Mouse (Mus musculus): ENCODE data around the gene Ppm1e. TPM values are rescaled to one million over a fixed set of nuclear protein-coding genes. Genes with fewer than 3 reads are reported as not detected.

Ppm1e gene
- polyA plus RNA-seq, 1 experiment from 2014 or later: 2.6 TPM

DNA sequence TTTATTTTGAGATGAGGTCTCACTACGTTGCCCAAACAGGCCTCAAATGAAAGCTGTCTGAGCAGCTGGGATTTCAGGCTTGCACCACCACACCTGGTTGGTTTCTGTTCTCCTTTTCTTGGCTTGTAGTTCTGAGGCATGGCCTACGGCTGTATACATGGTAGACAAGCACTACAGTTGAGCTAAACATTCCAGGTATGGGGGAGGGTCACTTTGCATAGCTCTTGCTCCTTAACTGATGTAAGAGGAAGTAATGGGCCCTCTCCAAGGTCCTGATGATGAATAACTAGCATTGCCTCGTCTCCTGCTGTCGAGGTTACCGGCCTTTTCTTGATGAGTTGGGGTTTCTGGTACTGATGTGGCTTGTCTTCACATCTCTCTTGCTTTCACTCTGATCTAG is 104.7 kb downstream of the Ppm1e start:
- ATAC-seq (ENCODE audit: insufficient number of reproducible peaks, low FRiP score, low TSS enrichment, low read depth) (no peak), DNase-seq (ENCODE audit: low spot score) (no peak)
- 60% methylated on average over 5 of the region's 5 CpGs for WGBS
- no peaks in the 10 kb centered on the region for H3K27me3 ChIP-seq (ENCODE audit: control insufficient read depth, insufficient read depth, low read length)
- no peaks in the 10 kb centered on the region for H3K9me3 ChIP-seq (ENCODE audit: control insufficient read depth, low read length)
- no peak overlapping the region for H3K27ac ChIP-seq (replicated peaks; ENCODE audit: low read depth, low read length)
- H3K9ac ChIP-seq (ENCODE audit: low read length): no peak overlapping the region
- H3K4me2 ChIP-seq (ENCODE audit: low read depth, severe bottlenecking): no peak overlapping the region
- no peaks in the 10 kb centered on the region for H3K36me3 ChIP-seq (ENCODE audit: control insufficient read depth, insufficient read depth, low read length)
- no peak overlapping the region for H3K4me3 ChIP-seq (ENCODE audit: low read depth, low read length)
- H3K4me1 ChIP-seq (ENCODE audit: control insufficient read depth, insufficient read depth, low read length): no peaks in the 10 kb centered on the region

DNA sequence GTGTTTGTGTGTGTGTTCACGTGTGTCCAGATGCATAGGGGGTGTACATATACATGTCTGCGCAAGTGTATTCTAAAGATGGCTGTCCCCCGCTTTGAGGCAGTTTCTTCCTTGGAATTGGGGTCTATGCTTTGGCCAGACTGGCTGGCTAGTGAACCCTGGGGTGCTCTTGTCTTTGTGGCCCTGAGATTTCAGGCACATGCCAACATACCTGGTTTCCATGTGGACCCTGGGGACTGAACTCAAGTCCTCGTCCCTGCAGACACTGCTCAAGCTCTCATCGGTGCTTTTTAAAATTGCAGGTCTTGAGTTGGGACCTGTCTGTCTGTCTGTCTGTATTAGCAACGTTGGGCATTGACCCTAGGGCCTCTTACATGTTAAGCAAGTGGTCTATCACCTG is 105.5 kb downstream of the Ppm1e start:
- DNase-seq (ENCODE audit: low spot score): no peak
- 89% methylated on average over 6 of the region's 6 CpGs for WGBS
- no peak overlapping the region for H3K9ac ChIP-seq (ENCODE audit: low read length)

DNA sequence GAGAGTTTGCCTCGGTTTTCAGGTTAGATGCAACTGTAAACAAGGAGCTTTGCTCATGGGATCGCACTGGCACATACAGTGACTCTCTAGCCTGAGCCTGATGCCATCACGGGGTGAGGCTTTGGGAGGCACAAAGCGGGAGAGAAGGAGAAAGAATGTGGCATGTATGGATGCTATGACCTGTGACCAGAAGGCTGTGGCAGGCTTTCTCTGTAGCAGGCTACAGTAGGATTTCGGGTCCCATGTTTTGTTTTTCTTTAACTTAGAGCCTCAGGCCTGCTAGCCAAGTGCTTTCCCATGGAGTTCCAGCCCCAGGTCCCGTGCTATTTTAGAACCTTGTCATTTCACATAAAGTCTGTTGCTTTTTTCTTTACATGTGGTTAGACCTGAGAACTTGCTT is 108.7 kb downstream of the Ppm1e start:
- Histone ChIP-seq H3K9me3 (ENCODE audit: control insufficient read depth, low read length) (no peaks in the 10 kb centered on the region), H3K4me1 (ENCODE audit: control insufficient read depth, insufficient read depth, low read length) (peaks cover 10% of the 10 kb centered on the region), H3K4me3 (ENCODE audit: low read depth, low read length) (no peak overlapping the region), H3K27me3 (ENCODE audit: control insufficient read depth, insufficient read depth, low read length) (no peaks in the 10 kb centered on the region), H3K36me3 (ENCODE audit: control insufficient read depth, insufficient read depth, low read length) (no peaks in the 10 kb centered on the region), H3K9ac (ENCODE audit: low read length) (no peak overlapping the region), H3K27ac (replicated peaks; ENCODE audit: low read depth, low read length) (no peak overlapping the region), H3K4me2 (ENCODE audit: low read depth, severe bottlenecking) (no peak overlapping the region)
- WGBS: 85% methylated on average over 6 of the region's 6 CpGs
- ATAC-seq (ENCODE audit: insufficient number of reproducible peaks, low FRiP score, low TSS enrichment, low read depth): no peak
- DNase-seq (ENCODE audit: low spot score): no peak

More for the DNA sequence above, 105.5 kb downstream of the Ppm1e start:
- H3K27ac ChIP-seq (replicated peaks; ENCODE audit: low read depth, low read length): no peak overlapping the region
- no peaks in the 10 kb centered on the region for H3K36me3 ChIP-seq (ENCODE audit: control insufficient read depth, insufficient read depth, low read length)
- no peak overlapping the region for H3K4me3 ChIP-seq (ENCODE audit: low read depth, low read length)
- H3K27me3 ChIP-seq (ENCODE audit: control insufficient read depth, insufficient read depth, low read length): no peaks in the 10 kb centered on the region
- no peak overlapping the region for H3K4me2 ChIP-seq (ENCODE audit: low read depth, severe bottlenecking)
- ATAC-seq (ENCODE audit: insufficient number of reproducible peaks, low FRiP score, low TSS enrichment, low read depth): no peak
- H3K4me1 ChIP-seq (ENCODE audit: control insufficient read depth, insufficient read depth, low read length): no peaks in the 10 kb centered on the region
- no peaks in the 10 kb centered on the region for H3K9me3 ChIP-seq (ENCODE audit: control insufficient read depth, low read length)

DNA sequence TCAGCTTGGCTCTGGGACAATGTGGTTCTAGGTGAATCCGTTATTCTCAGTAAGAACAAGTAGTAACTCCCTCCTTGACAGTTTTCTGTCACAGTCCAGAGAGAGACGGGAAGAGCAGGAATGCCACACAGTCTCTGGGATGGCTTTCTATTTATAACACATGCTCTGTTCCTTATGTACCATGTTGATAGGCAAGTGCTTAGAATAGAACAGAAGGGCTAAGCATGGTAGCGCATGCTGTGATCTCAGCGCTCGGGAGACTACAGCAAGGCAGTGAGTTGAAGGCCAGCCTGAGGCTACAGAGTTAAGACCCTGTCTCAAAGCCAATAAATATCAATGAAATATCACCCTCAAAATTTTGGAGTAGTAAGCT is 111.3 kb downstream of the Ppm1e start:
- H3K27me3 ChIP-seq (ENCODE audit: control insufficient read depth, insufficient read depth, low read length): no peaks in the 10 kb centered on the region
- no peaks in the 10 kb centered on the region for H3K36me3 ChIP-seq (ENCODE audit: control insufficient read depth, insufficient read depth, low read length)
- ATAC-seq (ENCODE audit: insufficient number of reproducible peaks, low FRiP score, low TSS enrichment, low read depth) (no peak), DNase-seq (ENCODE audit: low spot score) (no peak)
- no peak overlapping the region for H3K4me2 ChIP-seq (ENCODE audit: low read depth, severe bottlenecking)
- no peaks in the 10 kb centered on the region for H3K9me3 ChIP-seq (ENCODE audit: control insufficient read depth, low read length)
- H3K4me3 ChIP-seq (ENCODE audit: low read depth, low read length): no peak overlapping the region
- peaks cover 10% of the 10 kb centered on the region for H3K4me1 ChIP-seq (ENCODE audit: control insufficient read depth, insufficient read depth, low read length)
- H3K9ac ChIP-seq (ENCODE audit: low read length): no peak overlapping the region
- 84% methylated on average over 5 of the region's 5 CpGs for WGBS
- no peak overlapping the region for H3K27ac ChIP-seq (replicated peaks; ENCODE audit: low read depth, low read length)

DNA sequence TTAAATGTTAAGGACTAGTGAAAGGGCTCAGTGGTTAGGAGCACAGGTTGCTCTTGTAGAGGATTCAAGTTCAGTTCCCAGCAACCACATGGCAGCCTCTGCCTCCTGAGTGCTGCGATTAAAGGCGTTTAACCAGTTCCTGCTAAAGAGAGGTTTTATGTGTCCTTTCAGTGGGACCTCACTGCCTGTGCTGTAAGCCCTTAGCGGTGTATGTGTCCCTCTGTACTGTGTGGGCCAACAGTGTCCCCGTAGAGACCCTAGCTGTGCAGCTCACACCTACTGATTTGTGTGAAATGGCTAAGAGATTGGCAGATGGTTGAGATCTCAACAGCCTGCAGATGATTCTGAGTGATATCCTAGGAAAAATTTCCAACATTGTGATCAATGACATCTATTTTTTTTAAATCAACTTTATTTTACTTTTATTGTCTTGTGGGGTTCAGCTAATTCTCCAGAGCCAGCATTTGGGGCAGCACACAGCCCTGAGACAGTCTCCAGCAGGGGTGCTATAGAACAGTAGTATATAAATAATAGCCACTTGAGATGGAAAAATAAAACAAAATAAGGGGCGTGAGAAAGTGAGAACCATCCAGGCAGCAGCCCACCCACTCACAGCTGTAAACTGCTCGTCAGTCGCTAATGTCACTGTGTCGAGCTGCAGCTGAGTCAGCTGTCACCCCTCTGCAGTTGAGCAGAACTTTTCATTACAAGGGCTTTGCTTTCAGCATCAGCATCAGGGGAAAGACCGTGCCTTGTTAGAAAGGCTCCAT is 111.9 kb downstream of the Ppm1e start:
- 52% methylated on average over 9 of the region's 9 CpGs for WGBS
- Histone ChIP-seq H3K4me3 (ENCODE audit: low read depth, low read length) (no peak overlapping the region), H3K36me3 (ENCODE audit: control insufficient read depth, insufficient read depth, low read length) (no peaks in the 10 kb centered on the region), H3K4me1 (ENCODE audit: control insufficient read depth, insufficient read depth, low read length) (peaks cover 10% of the 10 kb centered on the region), H3K4me2 (ENCODE audit: low read depth, severe bottlenecking) (no peak overlapping the region), H3K9me3 (ENCODE audit: control insufficient read depth, low read length) (no peaks in the 10 kb centered on the region), H3K9ac (ENCODE audit: low read length) (no peak overlapping the region), H3K27ac (replicated peaks; ENCODE audit: low read depth, low read length) (no peak overlapping the region), H3K27me3 (ENCODE audit: control insufficient read depth, insufficient read depth, low read length) (no peaks in the 10 kb centered on the region)
- ATAC-seq (ENCODE audit: insufficient number of reproducible peaks, low FRiP score, low TSS enrichment, low read depth) (no peak), DNase-seq (ENCODE audit: low spot score) (no peak)

DNA sequence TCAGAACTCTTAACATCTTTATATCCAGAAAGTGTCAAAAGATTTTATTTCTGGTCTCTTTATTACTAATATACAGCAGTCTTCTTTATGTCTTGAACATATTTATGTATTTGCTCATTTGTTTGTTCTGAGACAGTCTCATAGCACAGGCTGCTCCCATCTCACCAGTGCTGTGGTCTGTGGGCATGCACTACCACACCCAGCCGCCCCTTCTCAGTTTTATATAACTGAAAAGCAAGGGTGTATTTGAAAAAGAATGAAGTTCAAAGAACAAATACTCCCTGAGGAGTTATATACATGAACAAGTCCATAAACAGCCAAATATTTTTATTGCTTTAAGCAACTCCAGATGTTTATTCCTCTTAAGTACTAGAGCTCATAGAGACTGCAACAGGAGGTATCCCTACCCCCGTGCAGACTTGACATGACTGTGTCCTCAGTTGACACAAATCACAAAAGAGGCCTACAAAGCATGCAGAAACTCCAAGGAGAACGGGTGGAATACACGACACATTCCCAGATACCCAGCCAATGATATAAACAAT is 112.6 kb downstream of the Ppm1e start:
- H3K9me3 ChIP-seq (ENCODE audit: control insufficient read depth, low read length): no peaks in the 10 kb centered on the region
- H3K4me2 ChIP-seq (ENCODE audit: low read depth, severe bottlenecking): no peak overlapping the region
- H3K36me3 ChIP-seq (ENCODE audit: control insufficient read depth, insufficient read depth, low read length): no peaks in the 10 kb centered on the region
- no peak overlapping the region for H3K9ac ChIP-seq (ENCODE audit: low read length)
- H3K27me3 ChIP-seq (ENCODE audit: control insufficient read depth, insufficient read depth, low read length): no peaks in the 10 kb centered on the region
- H3K27ac ChIP-seq (replicated peaks; ENCODE audit: low read depth, low read length): no peak overlapping the region
- DNase-seq (ENCODE audit: low spot score) (no peak), ATAC-seq (ENCODE audit: insufficient number of reproducible peaks, low FRiP score, low TSS enrichment, low read depth) (no peak)
- WGBS: 50% methylated on average over 4 of the region's 4 CpGs
- no peak overlapping the region for H3K4me3 ChIP-seq (ENCODE audit: low read depth, low read length)
- peaks cover 10% of the 10 kb centered on the region for H3K4me1 ChIP-seq (ENCODE audit: control insufficient read depth, insufficient read depth, low read length)

DNA sequence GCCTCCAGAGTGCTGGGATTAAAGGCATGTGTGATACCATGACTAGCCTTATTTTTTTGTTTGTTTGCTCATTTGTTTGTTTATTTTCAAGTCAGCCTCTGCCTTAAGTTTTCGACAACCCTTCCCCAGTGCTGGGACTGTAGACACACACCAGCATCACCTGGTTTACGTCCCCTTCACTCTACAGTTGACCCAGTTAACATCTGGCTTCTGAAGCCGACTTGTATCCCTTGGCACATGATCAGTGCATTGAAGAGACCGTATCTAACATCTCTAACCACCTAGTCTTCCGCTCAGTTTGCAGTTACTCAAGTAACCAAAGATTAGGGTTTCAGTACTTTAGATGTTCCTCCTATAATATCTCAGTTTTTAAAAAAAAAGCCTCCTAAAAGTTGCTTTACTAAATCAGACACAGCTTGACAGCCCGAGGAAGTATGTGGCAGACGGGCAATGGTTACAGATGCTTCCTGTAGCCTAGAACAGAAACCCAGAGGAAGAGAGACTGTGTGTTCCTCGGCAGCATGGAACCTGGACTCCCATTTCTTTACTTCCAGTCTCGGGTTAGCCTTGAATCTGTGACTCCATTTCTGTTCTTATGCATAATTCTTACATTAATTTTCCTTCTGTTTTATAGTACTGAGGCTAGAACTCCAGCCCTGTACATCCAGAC is 113.5 kb downstream of the Ppm1e start:
- ATAC-seq (ENCODE audit: insufficient number of reproducible peaks, low FRiP score, low TSS enrichment, low read depth) (no peak), DNase-seq (ENCODE audit: low spot score) (no peak)
- Histone ChIP-seq H3K9ac (ENCODE audit: low read length) (no peak overlapping the region), H3K4me1 (ENCODE audit: control insufficient read depth, insufficient read depth, low read length) (peaks cover 10% of the 10 kb centered on the region), H3K36me3 (ENCODE audit: control insufficient read depth, insufficient read depth, low read length) (no peaks in the 10 kb centered on the region), H3K4me2 (ENCODE audit: low read depth, severe bottlenecking) (no peak overlapping the region), H3K27ac (replicated peaks; ENCODE audit: low read depth, low read length) (no peak overlapping the region), H3K4me3 (ENCODE audit: low read depth, low read length) (no peak overlapping the region), H3K27me3 (ENCODE audit: control insufficient read depth, insufficient read depth, low read length) (no peaks in the 10 kb centered on the region), H3K9me3 (ENCODE audit: control insufficient read depth, low read length) (no peaks in the 10 kb centered on the region)
- 79% methylated on average over 9 of the region's 9 CpGs for WGBS

DNA sequence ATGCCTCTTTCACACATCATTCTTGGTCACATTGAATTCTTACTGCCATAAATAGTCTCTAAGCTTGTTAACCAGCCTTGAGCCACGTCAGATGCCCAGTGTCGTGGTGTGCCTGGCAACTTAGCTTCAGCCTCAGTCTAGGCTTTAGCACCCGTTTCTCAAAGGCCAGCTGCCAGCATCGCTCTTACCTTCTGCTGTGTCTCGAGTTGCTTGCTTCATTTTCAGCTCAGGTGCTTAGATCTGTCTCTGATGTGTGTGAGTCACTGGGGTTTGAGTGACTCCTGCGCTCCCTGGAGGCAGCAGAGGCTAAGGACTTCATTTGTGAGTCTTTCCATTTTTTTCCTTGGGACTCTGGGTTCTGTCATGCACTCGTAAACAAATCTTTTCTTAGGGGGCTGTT is 117.6 kb downstream of the Ppm1e start:
- Histone ChIP-seq H3K4me2 (ENCODE audit: low read depth, severe bottlenecking) (no peak overlapping the region), H3K4me1 (ENCODE audit: control insufficient read depth, insufficient read depth, low read length) (peaks cover 3% of the 10 kb centered on the region; the same call in 1 of the 2 replicates), H3K4me3 (ENCODE audit: low read depth, low read length) (no peak overlapping the region), H3K27ac (replicated peaks; ENCODE audit: low read depth, low read length) (no peak overlapping the region), H3K9ac (ENCODE audit: low read length) (no peak overlapping the region), H3K9me3 (ENCODE audit: control insufficient read depth, low read length) (no peaks in the 10 kb centered on the region), H3K36me3 (ENCODE audit: control insufficient read depth, insufficient read depth, low read length) (no peaks in the 10 kb centered on the region), H3K27me3 (ENCODE audit: control insufficient read depth, insufficient read depth, low read length) (no peaks in the 10 kb centered on the region)
- 78% methylated on average over 7 of the region's 7 CpGs for WGBS
- DNase-seq (ENCODE audit: low spot score) (no peak), ATAC-seq (ENCODE audit: insufficient number of reproducible peaks, low FRiP score, low TSS enrichment, low read depth) (no peak)

Measured in limb, embryonic 11.5 days (tissue).